8 mouse cellular contexts compared by ENCODE assay signal in genomic region chr10:41288771-41289415, GRCm38 (mm10). TPM values are rescaled to one million over a fixed set of nuclear protein-coding genes. Genes with fewer than 3 reads are reported as not detected.
DNase-seq lines count a peak whose midpoint lies in the region; ATAC-seq and TF ChIP-seq lines count a peak whose summit lies in the region.

No protein-coding gene starts in this region.

- H3K9ac ChIP-seq in heart, embryonic 13.5 days = peak overlapping the region; percentile 63
- no peak overlapping the region for H3K9ac ChIP-seq in kidney, postnatal 0 days (ENCODE audit: low read depth, low read length)
- H3K9ac ChIP-seq in liver, adult 2 months (ENCODE audit: low read depth, low read length) = no peak overlapping the region

- H3K79me2 ChIP-seq in liver, adult 2 months (ENCODE audit: control insufficient read depth, insufficient read depth, low read length) = peaks cover 9% of the 10 kb centered on the region; the same call in 1 of the 2 replicates

- 37% methylated on average over 16 of the region's 16 CpGs for WGBS in heart, embryonic 13.5 days
- 35% methylated on average over 16 of the region's 16 CpGs for WGBS in kidney, postnatal 0 days
- 45% methylated on average over 16 of the region's 16 CpGs for WGBS in liver, adult 2 months

- H3K9me3 ChIP-seq in heart, embryonic 13.5 days = no peaks in the 10 kb centered on the region
- H3K9me3 ChIP-seq in kidney, postnatal 0 days (replicated peaks; ENCODE audit: low read length) = no peaks in the 10 kb centered on the region

- H3K4me1 ChIP-seq in bone marrow macrophage, adult 2 months (ENCODE audit: control insufficient read depth, insufficient read depth, low read length) = peaks cover 2% of the 10 kb centered on the region; the same call in 1 of the 2 replicates
- peaks cover 32% of the 10 kb centered on the region for H3K4me1 ChIP-seq in heart, embryonic 13.5 days
- peaks cover 8% of the 10 kb centered on the region; the same call in 1 of the 2 replicates for H3K4me1 ChIP-seq in kidney, postnatal 0 days (replicated peaks; ENCODE audit: insufficient read depth, low read length)
- H3K4me1 ChIP-seq in liver, adult 2 months (ENCODE audit: control insufficient read depth, insufficient read depth, low read length) = peaks cover 6% of the 10 kb centered on the region; the same call in 1 of the 2 replicates

- H3K4me3 ChIP-seq in bone marrow macrophage, adult 2 months (ENCODE audit: insufficient read depth, low read length) = no peak overlapping the region
- H3K4me3 ChIP-seq in heart, embryonic 13.5 days = no peak overlapping the region
- no peak overlapping the region for H3K4me3 ChIP-seq in kidney, postnatal 0 days (replicated peaks; ENCODE audit: low read depth, low read length)
- H3K4me3 ChIP-seq in liver, adult 2 months (ENCODE audit: insufficient read depth, low read depth, low read length) = no peak overlapping the region

- no peak overlapping the region for H3K27ac ChIP-seq in bone marrow macrophage, adult 2 months (ENCODE audit: insufficient read depth, low read depth, low read length)
- H3K27ac ChIP-seq in heart, embryonic 13.5 days (replicated peaks) = peak overlapping the region; percentile 42
- H3K27ac ChIP-seq in kidney, postnatal 0 days = no peak overlapping the region
- no peak overlapping the region for H3K27ac ChIP-seq in liver, adult 2 months (replicated peaks; ENCODE audit: insufficient read depth, low read depth, low read length)

- peak; percentile 85 to 86 for DNase-seq in B cell, adult 2 months
- peak; percentile 96 for DNase-seq in kidney, postnatal 0 days (ENCODE audit: low spot score)
- DNase-seq in liver, adult 2 months (ENCODE audit: extremely low read depth, low read depth, low spot score) = peak; percentile 57
- DNase-seq in naive thymus-derived CD4-positive, alpha-beta T cell, adult 2 months (ENCODE audit: low read depth) = peak; percentile 83
- DNase-seq in splenic B cell, adult 2 months (ENCODE audit: low read depth, low spot score) = peak; percentile 85

- no peaks in the 10 kb centered on the region for H3K27me3 ChIP-seq in heart, embryonic 13.5 days (replicated peaks)
- H3K27me3 ChIP-seq in kidney, postnatal 0 days (ENCODE audit: insufficient read depth, low read length) = no peaks in the 10 kb centered on the region
- no peaks in the 10 kb centered on the region for H3K27me3 ChIP-seq in liver, adult 2 months (ENCODE audit: control insufficient read depth, insufficient read depth, low read length)
- H3K27me3 ChIP-seq in splenic B cell, adult 2 months (ENCODE audit: control insufficient read depth, insufficient read depth, low read length, poor library complexity, severe bottlenecking) = no peaks in the 10 kb centered on the region

- peaks cover 16% of the 10 kb centered on the region for H3K36me3 ChIP-seq in heart, embryonic 13.5 days
- 0 out of 2 replicates have a peak, but pooled peaks cover 2% of the 10 kb centered on the region for H3K36me3 ChIP-seq in kidney, postnatal 0 days (ENCODE audit: insufficient read depth, low read length)
- H3K36me3 ChIP-seq in liver, adult 2 months (ENCODE audit: control insufficient read depth, insufficient read depth, low read length) = peaks cover 8% of the 10 kb centered on the region
- no peaks in the 10 kb centered on the region for H3K36me3 ChIP-seq in splenic B cell, adult 2 months (ENCODE audit: control insufficient read depth, insufficient read depth, low read length, poor library complexity, severe bottlenecking)

- ATAC-seq in erythroid progenitor cell, adult 5-6 weeks (replicated peaks; ENCODE audit: low FRiP score, poor library complexity, severe bottlenecking) = peak; percentile 85
- peak; percentile 20; the same call in 1 of the 2 replicates for ATAC-seq in heart, embryonic 13.5 days (ENCODE audit: extremely low read depth, insufficient number of reproducible peaks, low FRiP score, low TSS enrichment)
- ATAC-seq in kidney, postnatal 0 days (replicated peaks; ENCODE audit: low FRiP score, low read depth) = peak; percentile 88

- no peak for TF ChIP-seq POLR2A in bone marrow macrophage, adult 2 months (IDR thresholded peaks at IDR 0.05; ENCODE audit: borderline replicate concordance, low read depth, low read length)
- TF ChIP-seq POLR2A in liver, adult 2 months (IDR thresholded peaks at IDR 0.05; ENCODE audit: extremely low read depth, insufficient read depth, low read length) = no peak

- TF ChIP-seq CTCF in bone marrow macrophage, adult 2 months (IDR thresholded peaks at IDR 0.05; ENCODE audit: low read depth, low read length) = peak; percentile 92
- peak; percentile 99 for TF ChIP-seq CTCF in kidney, postnatal 0 days (IDR thresholded peaks at IDR 0.05; ENCODE audit: low read depth)
- peak; percentile 90 for TF ChIP-seq CTCF in liver, adult 2 months (IDR thresholded peaks at IDR 0.05; ENCODE audit: low read depth, low read length)

- H3K4me2 ChIP-seq in heart, embryonic 13.5 days = peak overlapping the region; percentile 47
- H3K4me2 ChIP-seq in kidney, postnatal 0 days (ENCODE audit: low read length) = no peak overlapping the region

RNA-seq across cellular contexts. Expression of gene Fig4, which starts 14.2 kb away (rescaled TPM):
- 14.5 and 16.3 TPM in 2 replicates for polyA plus RNA-seq in bone marrow macrophage, adult 2 months (2012; ENCODE audit: insufficient read depth, insufficient read length, missing spikeins)
- total RNA-seq in erythroid progenitor cell, adult 5-6 weeks (2015; ENCODE audit: low replicate concordance) = 14.1 and 18.0 TPM in 2 replicates
- 13.7 and 15.4 TPM in 2 replicates for total RNA-seq in erythroid progenitor cell, adult 5-6 weeks (2017; ENCODE audit: low replicate concordance)
- polyA plus RNA-seq in heart, embryonic 13.5 days (2015; fragmentation: Nextera tagmentation; extraction: Ambion mirVana) = 44.0 and 47.2 TPM in 2 replicates
- 14.9 and 16.8 TPM in 2 replicates for polyA plus RNA-seq in kidney, postnatal 0 days (2015; fragmentation: Nextera tagmentation; extraction: Ambion mirVana)
- total RNA-seq in liver, adult 2 months (2014; rRNA removed) = 10.6 and 12.9 TPM in 2 replicates
- polyA plus RNA-seq in liver, adult 2 months (2012; rRNA removed) = 5.1 and 5.4 TPM in 2 replicates

RNA-seq across cellular contexts. Expression of gene Ak9, which starts 14.9 kb away (rescaled TPM):
- polyA plus RNA-seq in bone marrow macrophage, adult 2 months (2012; ENCODE audit: insufficient read depth, insufficient read length, missing spikeins) = not detected in 2 replicates
- total RNA-seq in erythroid progenitor cell, adult 5-6 weeks (2015; ENCODE audit: low replicate concordance) = not detected in 2 replicates
- total RNA-seq in erythroid progenitor cell, adult 5-6 weeks (2017; ENCODE audit: low replicate concordance) = 0.13 TPM in 1 of 2 replicates, not detected in the other
- polyA plus RNA-seq in heart, embryonic 13.5 days (2015; fragmentation: Nextera tagmentation; extraction: Ambion mirVana) = 0.27 and 0.28 TPM in 2 replicates
- 0.05 TPM in 1 of 2 replicates, not detected in the other for polyA plus RNA-seq in kidney, postnatal 0 days (2015; fragmentation: Nextera tagmentation; extraction: Ambion mirVana)
- not detected in 2 replicates for total RNA-seq in liver, adult 2 months (2014; rRNA removed)
- not detected in 2 replicates for polyA plus RNA-seq in liver, adult 2 months (2012; rRNA removed)

Comparison
In these comparisons a context has a peak if more than half of its experiments do, and no peak if none do; other contexts are left out.
1. ATAC-seq: peak in every context shown above with its lines; median percentile 88 in kidney, postnatal 0 days; 85 in erythroid progenitor cell, adult 5-6 weeks; 20 in heart, embryonic 13.5 days.